ENCODE assay signal across 24 mouse cellular contexts in genomic region chr9:54342026-54342425, GRCm38 (mm10). TPM values are rescaled to one million over a fixed set of nuclear protein-coding genes. Genes with fewer than 3 reads are reported as not detected.
DNase-seq lines count a peak whose midpoint lies in the region; ATAC-seq and TF ChIP-seq lines count a peak whose summit lies in the region.
"Had no signal": no experiment of that assay in that cellular context is flagged by ENCODE, and none has a peak within 500 bp of the region (broad histone marks: within the 10 kb centered on the region; RNA-seq: fewer than 3 reads in every experiment).

No protein-coding gene starts in this region.

- TF ChIP-seq CTCF in stomach, postnatal 0 days (IDR thresholded peaks at IDR 0.05; ENCODE audit: low read depth), result no peak

- peak; percentile 31 for DNase-seq in heart, adult 11 months
- no peak for DNase-seq in heart, adult 9 months (ENCODE audit: low spot score in 2 of 2)
- peak; percentile 52 for DNase-seq in R1 (ENCODE audit: low read depth, low spot score)
- DNase-seq in stomach, postnatal 0 days (ENCODE audit: low spot score), result peak; percentile 11
- no peak for DNase-seq in cerebellum, adult 18-20 months
- DNase-seq in right cerebral cortex, adult 18-20 months, result no peak
- DNase-seq: adrenal gland, adult 8-10 months; adrenal gland, postnatal 14 days; adrenal gland, postnatal 36 days; B cell, adult 2 months; cerebellum, adult 11-12 months; cerebellum, adult 8-10 months; cerebellum, adult 9-11 months; cerebellum, postnatal 25 days; forebrain, postnatal 0 days had no signal

- H3K27me3 ChIP-seq in stomach, postnatal 0 days (ENCODE audit: control insufficient read depth, insufficient read depth, low read length), result no peaks in the 10 kb centered on the region
- H3K27me3 ChIP-seq: CH12.LX; embryonic facial prominence, embryonic 12.5 days; forebrain, embryonic 13.5 days; forebrain, embryonic 15.5 days had no signal

- no peaks in the 10 kb centered on the region for H3K4me1 ChIP-seq in stomach, postnatal 0 days (replicated peaks; ENCODE audit: control insufficient read depth, insufficient read depth)
- H3K4me1 ChIP-seq: embryonic facial prominence, embryonic 10.5 days; embryonic facial prominence, embryonic 12.5 days; forebrain, embryonic 13.5 days; forebrain, embryonic 15.5 days had no signal

- TF ChIP-seq EP300 in stomach, postnatal 0 days (optimal IDR thresholded peaks at IDR 0.05), result no peak

- no peak overlapping the region for H3K4me2 ChIP-seq in stomach, postnatal 0 days (replicated peaks; ENCODE audit: low read depth)
- H3K4me2 ChIP-seq: embryonic facial prominence, embryonic 12.5 days; forebrain, embryonic 13.5 days; forebrain, embryonic 15.5 days had no signal

- no peak for ATAC-seq in stomach, postnatal 0 days (ENCODE audit: low FRiP score, low TSS enrichment)
- ATAC-seq: activated CD4-positive, CD25-positive, alpha-beta regulatory T cell, adult 4 months; CD4-positive, CD25-positive, alpha-beta regulatory T cell, adult 4 months; forebrain, embryonic 13.5 days; forebrain, embryonic 15.5 days; forebrain, postnatal 0 days; Patski had no signal

- 52% methylated on average over 7 of the region's 7 CpGs for WGBS in stomach, postnatal 0 days

- H3K9ac ChIP-seq in stomach, postnatal 0 days (ENCODE audit: low read length), result no peak overlapping the region
- H3K9ac ChIP-seq: embryonic facial prominence, embryonic 12.5 days; forebrain, embryonic 13.5 days; forebrain, embryonic 15.5 days; forebrain, postnatal 0 days had no signal

- no peaks in the 10 kb centered on the region for H3K36me3 ChIP-seq in stomach, postnatal 0 days (ENCODE audit: control insufficient read depth, insufficient read depth, low read length)
- H3K36me3 ChIP-seq: embryonic facial prominence, embryonic 10.5 days; embryonic facial prominence, embryonic 12.5 days; forebrain, embryonic 15.5 days; G1E had no signal

- H3K9me3 ChIP-seq in stomach, postnatal 0 days (ENCODE audit: control insufficient read depth, low read length), result no peaks in the 10 kb centered on the region
- H3K9me3 ChIP-seq: embryonic facial prominence, embryonic 10.5 days; embryonic facial prominence, embryonic 12.5 days; forebrain, embryonic 13.5 days; forebrain, embryonic 15.5 days; G1E had no signal

- H3K4me3 ChIP-seq in stomach, postnatal 0 days (ENCODE audit: low read depth, low read length), result no peak overlapping the region
- H3K4me3 ChIP-seq: embryonic facial prominence, embryonic 10.5 days; embryonic facial prominence, embryonic 12.5 days; forebrain, embryonic 13.5 days; forebrain, embryonic 15.5 days had no signal

- no peak overlapping the region for H3K27ac ChIP-seq in stomach, postnatal 0 days (replicated peaks)
- H3K27ac ChIP-seq: embryonic facial prominence, embryonic 10.5 days; embryonic facial prominence, embryonic 12.5 days; forebrain, embryonic 13.5 days; forebrain, embryonic 15.5 days had no signal

RNA-seq across cellular contexts. Expression of gene Gldn, which starts 55.7 kb away (rescaled TPM):
- not detected in 2 replicates for polyA plus RNA-seq in stomach, postnatal 0 days (2015; fragmentation: Nextera tagmentation; extraction: Ambion mirVana)
- polyA plus RNA-seq: CD4-positive, CD25-positive, alpha-beta regulatory T cell, adult 4 months; G1E had no signal

Comparison
In these comparisons a context has a peak if more than half of its experiments do, and no peak if none do; other contexts are left out.
1. DNase-seq: peak in heart, adult 11 months (single experiment), R1 (single experiment) and stomach, postnatal 0 days (single experiment); none in heart, adult 9 months (0 of 2), cerebellum, adult 18-20 months (0 of 2) and right cerebral cortex, adult 18-20 months (single experiment).